Mouse (Mus musculus) brain, embryonic 14.5 days (tissue): ENCODE results near the gene Krt77.

ENCODE experiments used
- CTCF ChIP-seq: fragments of 200-500 bp; IDR thresholded peaks from 2 replicates; pipeline ENCODE4 v1.5.1; 2012; ENCODE audit warnings: inconsistent platforms, mild to moderate bottlenecking, moderate library complexity, borderline replicate concordance; ENCODE audit not compliant: insufficient read depth, insufficient read length; ENCODE audit errors: extremely low read depth
- POLR2A ChIP-seq: fragments of 200-500 bp; IDR thresholded peaks from 2 replicates; pipeline ENCODE4 v1.6.1; 2012; ENCODE audit warnings: mild to moderate bottlenecking, inconsistent platforms, borderline replicate concordance; ENCODE audit not compliant: poor library complexity, insufficient read depth, insufficient read length, severe bottlenecking; ENCODE audit errors: extremely low read depth

GRCm38 (mm10) chr15:101821786-101822185 is 47.7 kb downstream of the Krt77 start:
- no peak for TF ChIP-seq POLR2A
- no peak for TF ChIP-seq CTCF
